Comparison of ENCODE assay signal across 12 mouse cellular contexts in the genomic region with DNA sequence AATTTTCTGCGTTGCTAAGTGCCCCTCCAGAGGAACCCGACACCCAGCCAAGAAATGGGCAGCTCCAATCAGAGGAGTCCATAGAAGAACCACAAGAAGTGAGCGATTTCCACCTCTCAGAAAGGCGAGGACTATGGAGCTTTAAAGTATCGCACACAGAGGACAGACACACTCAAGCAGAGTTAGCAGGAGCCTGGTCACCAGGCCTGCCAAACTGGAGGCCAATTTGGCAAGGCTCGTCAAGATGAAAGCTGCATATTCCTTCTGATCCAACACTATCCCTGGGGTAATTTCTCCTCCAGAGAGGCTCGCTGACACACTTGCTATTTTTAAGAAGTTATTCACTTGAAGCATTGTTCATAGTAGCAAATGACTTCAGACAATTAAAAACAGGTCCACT.
A peak's percentile ranks its signal among the peaks of the same experiment; 100 is the strongest.
DNase-seq lines count a peak whose midpoint lies in the region; ATAC-seq and TF ChIP-seq lines count a peak whose summit lies in the region.
"Had no signal": no experiment of that assay in that cellular context is flagged by ENCODE, and none has a peak within 500 bp of the region (broad histone marks: within the 10 kb centered on the region; RNA-seq: fewer than 3 reads in every experiment).

No protein-coding gene starts in this region.

- no peaks in the 10 kb centered on the region; the same call in 1 of the 2 replicates for H3K36me3 ChIP-seq in heart, adult 2 months (ENCODE audit: control insufficient read depth, insufficient read depth, low read length)
- H3K36me3 ChIP-seq in heart, embryonic 12.5 days, result peaks cover 9% of the 10 kb centered on the region; the same call in 1 of the 2 replicates
- H3K36me3 ChIP-seq: embryonic facial prominence, embryonic 12.5 days; intestine, embryonic 15.5 days had no signal

- no peak for TF ChIP-seq CTCF in heart, adult 2 months (IDR thresholded peaks at IDR 0.05)

- TF ChIP-seq POLR2A in heart, adult 2 months (IDR thresholded peaks at IDR 0.05; ENCODE audit: insufficient read depth, low read depth, low read length), result no peak

- H3K27ac ChIP-seq in heart, adult 2 months, result peak overlapping the region; percentile 67
- no peak overlapping the region for H3K27ac ChIP-seq in heart, embryonic 12.5 days (ENCODE audit: poor library complexity, severe bottlenecking)
- H3K27ac ChIP-seq: intestine, embryonic 15.5 days had no signal

- WGBS in heart, adult 2 months, result 51% methylated on average over 7 of the region's 7 CpGs
- 77% methylated on average over 7 of the region's 7 CpGs for WGBS in heart, embryonic 12.5 days

- no peaks in the 10 kb centered on the region for H3K9me3 ChIP-seq in heart, embryonic 12.5 days (replicated peaks)
- H3K9me3 ChIP-seq: embryonic facial prominence, embryonic 12.5 days; intestine, embryonic 15.5 days had no signal

- intact Hi-C loops in heart, adult 2 months (cut with DNase I), result no loop called here
- intact Hi-C loops in gastrocnemius, postnatal 36 days (cut with DNase I), result no loop called here

- no peaks in the 10 kb centered on the region for H3K27me3 ChIP-seq in heart, adult 2 months (ENCODE audit: control insufficient read depth, insufficient read depth, low read length)
- no peaks in the 10 kb centered on the region for H3K27me3 ChIP-seq in heart, embryonic 12.5 days (replicated peaks)
- H3K27me3 ChIP-seq: embryonic facial prominence, embryonic 12.5 days; intestine, embryonic 15.5 days had no signal

- no peak overlapping the region for H3K9ac ChIP-seq in heart, adult 2 months (ENCODE audit: low read depth, low read length)
- no peak overlapping the region for H3K9ac ChIP-seq in heart, embryonic 12.5 days
- H3K9ac ChIP-seq: embryonic facial prominence, embryonic 12.5 days; intestine, embryonic 15.5 days had no signal

- H3K4me1 ChIP-seq in heart, adult 2 months (ENCODE audit: control insufficient read depth, insufficient read depth, low read length), result peaks cover 1% of the 10 kb centered on the region; the same call in 1 of the 2 replicates
- no peaks in the 10 kb centered on the region for H3K4me1 ChIP-seq in heart, embryonic 12.5 days (replicated peaks)
- H3K4me1 ChIP-seq: embryonic facial prominence, embryonic 12.5 days; intestine, embryonic 15.5 days had no signal

- no peak for ATAC-seq in heart, embryonic 12.5 days (ENCODE audit: insufficient number of reproducible peaks, low FRiP score)
- ATAC-seq: CD4-positive, CD25-positive, alpha-beta regulatory T cell, adult 4 months; intestine, embryonic 15.5 days had no signal

- peak; percentile 54 to 72 for DNase-seq in heart, adult 2 months
- peak; percentile 87 for DNase-seq in brain, adult 2 months (ENCODE audit: low read depth, low spot score)
- peak; percentile 65 for DNase-seq in cerebellum, adult 9-11 months
- peak; percentile 40 to 47 for DNase-seq in gastrocnemius, postnatal 36 days
- no peak for DNase-seq in layer of hippocampus, postnatal 25 days (ENCODE audit: extremely low spot score in 1 of 2, low spot score in 1 of 2)
- no peak for DNase-seq in ovary, adult 18-20 months (ENCODE audit: low spot score)
- DNase-seq in layer of hippocampus, adult 9-11 months, result no peak
- DNase-seq: retina, postnatal 1 day had no signal

- no peaks in the 10 kb centered on the region for H3K79me2 ChIP-seq in heart, adult 2 months (replicated peaks; ENCODE audit: control insufficient read depth, insufficient read depth, low read length)

- H3K4me2 ChIP-seq in heart, embryonic 12.5 days, result no peak overlapping the region
- H3K4me2 ChIP-seq: embryonic facial prominence, embryonic 12.5 days; intestine, embryonic 15.5 days had no signal

- no peak overlapping the region for H3K4me3 ChIP-seq in heart, adult 2 months
- H3K4me3 ChIP-seq in heart, embryonic 12.5 days, result no peak overlapping the region
- H3K4me3 ChIP-seq: embryonic facial prominence, embryonic 12.5 days; intestine, embryonic 15.5 days had no signal

- no peak for TF ChIP-seq EP300 in heart, adult 2 months (IDR thresholded peaks at IDR 0.05; ENCODE audit: insufficient read depth, low read depth, low read length)

Comparison
In these comparisons a context has a peak if more than half of its experiments do, and no peak if none do; other contexts are left out.
1. DNase-seq: peak in heart, adult 2 months (2 of 2), brain, adult 2 months (single experiment), cerebellum, adult 9-11 months (single experiment) and gastrocnemius, postnatal 36 days (2 of 2); none in layer of hippocampus, postnatal 25 days (0 of 2), ovary, adult 18-20 months (single experiment) and layer of hippocampus, adult 9-11 months (single experiment).